Mouse (Mus musculus) kidney, adult 2 months (tissue): ENCODE results near the gene Ndufa4l2. TPM values are rescaled to one million over a fixed set of nuclear protein-coding genes. Genes with fewer than 3 reads are reported as not detected.

Experiments used
- DNase-seq: peaks from one replicate; pipeline ENCODE4 v3.0.0; 2021
- H3K27ac ChIP-seq: fragments of 200-500 bp; 2 replicates; pipeline ENCODE4 v1.5.1; 2012; ENCODE audit warnings: low read depth, low read length, control low read depth, inconsistent platforms; ENCODE audit not compliant: insufficient read depth
- H3K27me3 ChIP-seq: fragments of 200-500 bp; replicated peaks from 2 replicates; pipeline ENCODE4 v1.6.1; 2012; ENCODE audit warnings: mild to moderate bottlenecking, moderate library complexity, low read length, inconsistent platforms; ENCODE audit not compliant: control insufficient read depth, insufficient read depth
- H3K36me3 ChIP-seq: fragments of 200-500 bp; 2 replicates; pipeline ENCODE4 v1.6.1; 2012; ENCODE audit warnings: mild to moderate bottlenecking, moderate library complexity, low read length, inconsistent platforms; ENCODE audit not compliant: control insufficient read depth, insufficient read depth
- H3K4me1 ChIP-seq: fragments of 200-500 bp; 2 replicates; pipeline ENCODE4 v1.6.1; 2011; ENCODE audit warnings: low read length; ENCODE audit not compliant: control insufficient read depth, insufficient read depth
- H3K4me3 ChIP-seq: fragments of 200-500 bp; 2 replicates; pipeline ENCODE4 v1.5.1; 2011; ENCODE audit warnings: mild to moderate bottlenecking, low read depth, low read length, control low read depth; ENCODE audit not compliant: insufficient read depth
- CTCF ChIP-seq: fragments of 200-500 bp; conservative IDR thresholded peaks from 2 replicates; pipeline ENCODE4 v1.5.1; 2011; ENCODE audit warnings: low read depth, mild to moderate bottlenecking, control low read depth, low read length, moderate library complexity, mixed read lengths; ENCODE audit not compliant: insufficient read depth, insufficient read length
- POLR2A ChIP-seq: fragments of 200-500 bp; IDR thresholded peaks from one replicate; pipeline ENCODE4 v1.6.1; 2011; ENCODE audit warnings: low read depth, low read length, control low read depth
- WGBS: fragments of 180-500 bp; shearing (Covaris S2); methylation state at CpG from one replicate; pipeline ENCODE4 v1.1.7; 2018; 5-methylcytosine and 5-hydroxymethylcytosine counted together
- polyA plus RNA-seq: library from polyadenylated mRNA; depleted of rRNA; stranded (reverse); fragments of >200 nt; gene quantifications from 2 replicates; pipeline ENCODE4 v1.2.3, GENCODE M21; 2012

Ndufa4l2 gene
- polyA plus RNA-seq, 1 experiment = 24.4 TPM

- Histone ChIP-seq H3K36me3 (no peaks in the 10 kb centered on the region), H3K27me3 (0 out of 2 replicates have a peak, but pooled peaks cover 1% of the 10 kb centered on the region), H3K4me1 (no peaks in the 10 kb centered on the region), H3K4me3 (no peak overlapping the region), H3K27ac (no peak overlapping the region)
- 28% methylated on average over 17 of the region's 17 CpGs for WGBS
- no peak for DNase-seq
- TF ChIP-seq POLR2A (no peak), CTCF (no peak)
These were observed 4.7 kb upstream of the Ndufa4l2 start for GRCm38 (mm10) chr10:127509837-127510701.

DNA sequence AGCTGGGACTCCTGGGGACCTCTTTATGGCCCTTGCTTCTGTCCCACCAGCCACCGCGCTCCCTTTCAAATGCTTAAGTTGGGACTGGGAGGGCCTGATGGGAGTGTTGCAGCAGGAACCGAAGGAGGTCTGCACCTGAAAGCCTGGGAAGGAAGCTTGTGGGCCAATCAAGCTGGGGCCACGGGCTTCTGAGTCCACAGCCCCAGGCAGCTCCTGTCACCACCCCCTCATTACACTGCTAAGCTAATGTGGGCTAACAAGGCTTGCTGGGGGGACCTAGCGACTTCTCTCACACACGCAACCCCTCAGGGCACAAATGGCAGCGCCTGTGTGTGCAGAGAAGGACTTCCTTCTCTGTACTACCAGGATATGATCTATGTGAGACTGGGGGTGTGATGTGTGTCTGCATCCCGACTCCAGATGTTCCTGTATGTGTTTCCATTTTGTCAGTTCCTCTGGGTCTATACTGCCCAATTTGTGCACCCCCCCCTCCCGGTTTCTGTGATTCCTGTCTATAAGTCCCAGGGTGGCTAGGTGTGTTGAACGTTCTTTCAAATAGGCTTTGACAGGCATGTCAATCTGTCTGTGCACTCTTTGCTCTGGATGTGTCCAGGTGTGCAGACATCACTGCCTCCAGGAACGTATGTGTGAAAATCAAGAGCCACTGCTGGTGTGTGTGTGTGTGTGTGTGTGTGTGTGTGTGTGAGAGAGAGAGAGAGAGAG, 3.7 kb upstream of the Ndufa4l2 start:
- Histone ChIP-seq H3K4me1 (peaks cover 3% of the 10 kb centered on the region; the same call in 1 of the 2 replicates), H3K27me3 (0 out of 2 replicates have a peak, but pooled peaks cover 1% of the 10 kb centered on the region), H3K27ac (no peak overlapping the region), H3K4me3 (no peak overlapping the region), H3K36me3 (no peaks in the 10 kb centered on the region)
- TF ChIP-seq CTCF = no peak
- no peak for TF ChIP-seq POLR2A
- WGBS = 27% methylated on average over 11 of the region's 11 CpGs
- no peak for DNase-seq

GRCm38 (mm10) chr10:127511634-127512306, 3.0 kb upstream of the Ndufa4l2 start:
- Histone ChIP-seq H3K27me3 (0 out of 2 replicates have a peak, but pooled peaks cover 1% of the 10 kb centered on the region), H3K4me3 (peak overlapping the region; percentile 33; the same call in 1 of the 2 replicates), H3K36me3 (no peaks in the 10 kb centered on the region), H3K4me1 (peaks cover 10% of the 10 kb centered on the region; the same call in 1 of the 2 replicates), H3K27ac (no peak overlapping the region)
- TF ChIP-seq POLR2A (no peak), CTCF (no peak)
- no peak for DNase-seq
- under 1% methylated on average over 45 of the region's 46 CpGs for WGBS

GRCm38 (mm10) chr10:127512307-127512666, 2.5 kb upstream of the Ndufa4l2 start:
- Histone ChIP-seq H3K36me3 (no peaks in the 10 kb centered on the region), H3K27me3 (0 out of 2 replicates have a peak, but pooled peaks cover 1% of the 10 kb centered on the region), H3K27ac (no peak overlapping the region), H3K4me1 (peaks cover 12% of the 10 kb centered on the region; the same call in 1 of the 2 replicates), H3K4me3 (peak overlapping the region; percentile 33; the same call in 1 of the 2 replicates)
- 7% methylated on average over 7 of the region's 7 CpGs for WGBS
- TF ChIP-seq CTCF (no peak), POLR2A (no peak)
- no peak for DNase-seq

GRCm38 (mm10) chr10:127512813-127513212, 2.0 kb upstream of the Ndufa4l2 start:
- under 1% methylated on average over 27 of the region's 27 CpGs for WGBS
- peak; percentile 95 for DNase-seq
- TF ChIP-seq POLR2A (no peak), CTCF (peak; percentile 100)
- Histone ChIP-seq H3K4me3 (peak overlapping the region; percentile 27; the same call in 1 of the 2 replicates), H3K27me3 (0 out of 2 replicates have a peak, but pooled peaks cover 1% of the 10 kb centered on the region), H3K27ac (no peak overlapping the region), H3K36me3 (no peaks in the 10 kb centered on the region), H3K4me1 (peaks cover 12% of the 10 kb centered on the region; the same call in 1 of the 2 replicates)

DNA sequence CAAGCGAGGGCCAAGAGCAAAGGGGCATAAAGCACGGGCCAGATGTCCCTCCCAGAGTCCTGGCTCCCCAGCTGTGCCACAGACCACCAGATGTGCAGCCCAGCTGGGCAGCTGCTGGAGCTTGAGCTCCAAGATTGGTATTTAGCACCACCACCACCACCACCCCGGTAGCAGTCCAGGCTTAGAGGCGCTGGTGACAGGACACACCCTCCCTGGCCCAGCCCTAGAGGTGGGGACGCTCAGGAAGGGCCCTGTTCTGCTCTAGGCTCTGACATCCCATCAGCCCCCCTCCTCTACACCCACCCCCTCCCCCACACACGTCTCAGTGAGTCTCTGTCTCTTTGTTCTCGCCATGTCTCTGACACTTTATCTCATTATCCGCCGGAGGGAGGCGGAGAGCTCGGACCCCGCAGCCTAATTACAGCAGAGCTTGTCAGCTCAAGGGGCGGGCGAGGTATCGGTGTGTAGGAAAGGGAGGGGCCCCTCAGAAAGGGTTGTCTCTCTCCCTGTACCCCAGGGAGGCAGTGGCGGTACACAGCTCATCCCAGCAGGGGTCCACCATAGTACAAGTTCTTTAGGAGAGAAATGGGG, 1.2 kb upstream of the Ndufa4l2 start:
- H3K27me3 ChIP-seq = 0 out of 2 replicates have a peak, but pooled peaks cover 1% of the 10 kb centered on the region
- WGBS = 9% methylated on average over 16 of the region's 16 CpGs
- TF ChIP-seq POLR2A = no peak
- no peak for TF ChIP-seq CTCF

More for the DNA sequence above, 1.2 kb upstream of the Ndufa4l2 start:
- no peak for DNase-seq
- no peak overlapping the region for H3K4me3 ChIP-seq
- H3K4me1 ChIP-seq = peaks cover 12% of the 10 kb centered on the region; the same call in 1 of the 2 replicates
- H3K36me3 ChIP-seq = 0 out of 2 replicates have a peak, but pooled peaks cover under 1% of the 10 kb centered on the region
- H3K27ac ChIP-seq = no peak overlapping the region
